Mouse (Mus musculus): Measurements from ENCODE around the gene Abhd5.

DNA sequence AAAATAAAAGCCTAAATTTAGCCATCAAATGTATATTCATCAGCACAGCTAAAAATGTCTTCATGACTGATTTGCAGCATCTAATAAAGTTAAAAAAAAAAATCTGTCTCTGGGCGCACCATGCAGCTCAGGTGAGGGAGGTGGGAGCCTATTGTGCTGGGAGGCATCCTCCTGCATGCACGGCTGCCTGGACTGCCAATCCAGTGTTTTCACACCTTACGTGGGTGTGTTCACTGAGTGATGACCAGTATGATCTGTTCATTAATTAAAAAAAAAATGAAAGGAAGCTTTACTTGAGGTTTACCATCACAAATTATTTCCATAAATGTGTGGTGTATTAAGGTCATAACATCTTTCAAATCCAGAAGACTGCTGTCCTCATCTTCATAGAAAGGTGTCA, 6.1 kb upstream of the Abhd5 start:
- no peak for TF ChIP-seq CTCF (IDR thresholded peaks at IDR 0.05; ENCODE audit: borderline replicate concordance, insufficient read depth, low read length)
- TF ChIP-seq POLR2A (IDR thresholded peaks at IDR 0.05; ENCODE audit: low read depth, low read length): no peak
